Mouse (Mus musculus) urinary bladder, adult 18-20 months (tissue): ENCODE results near the gene Lst1.

ENCODE experiments used
- DNase-seq, 2 experiments: peaks; one replicate each; pipeline ENCODE4 v3.0.0; 2022; ENCODE audit warnings: low spot score in 2 of 2, mixed read lengths in 2 of 2

The Lst1 gene

GRCm38 (mm10) chr17:35209785-35210535, 21.7 kb upstream of the Lst1 start:
- no peak for DNase-seq

- no peak for DNase-seq
Measured at GRCm38 (mm10) chr17:35205380-35205769, 17.1 kb upstream of the Lst1 start.

GRCm38 (mm10) chr17:35204494-35205379, 16.5 kb upstream of the Lst1 start, which contains the start of gene Lta:
TSS of gene Lta (minus strand) at chr17:35205351.
- DNase-seq, result no peak

- DNase-seq, result no peak
Measured at GRCm38 (mm10) chr17:35202442-35202841, 14.2 kb upstream of the Lst1 start.

GRCm38 (mm10) chr17:35201787-35202186, 13.5 kb upstream of the Lst1 start, which contains the start of gene Tnf:
TSS of gene Tnf (minus strand) at chr17:35202007.
- no peak for DNase-seq

- no peak for DNase-seq
Measured at GRCm38 (mm10) chr17:35201128-35201527, 12.9 kb upstream of the Lst1 start.

- no peak for DNase-seq
Measured at GRCm38 (mm10) chr17:35200398-35200797, 12.2 kb upstream of the Lst1 start.

- no peak for DNase-seq
Measured at GRCm38 (mm10) chr17:35198946-35199345, 10.7 kb upstream of the Lst1 start.

- no peak for DNase-seq
Measured at GRCm38 (mm10) chr17:35198029-35198428, 9.8 kb upstream of the Lst1 start.

GRCm38 (mm10) chr17:35197126-35197525, 8.9 kb upstream of the Lst1 start:
- DNase-seq, result no peak

GRCm38 (mm10) chr17:35196321-35196641, 8.0 kb upstream of the Lst1 start:
- DNase-seq, result no peak

GRCm38 (mm10) chr17:35195631-35196320, 7.5 kb upstream of the Lst1 start:
- peak; percentile 63 to 76 for DNase-seq

GRCm38 (mm10) chr17:35194844-35195630, 6.8 kb upstream of the Lst1 start:
- DNase-seq, result no peak

GRCm38 (mm10) chr17:35193881-35194843, 5.9 kb upstream of the Lst1 start, which contains the start of gene Ltb:
TSS of gene Ltb (plus strand) at chr17:35194439.
- no peak for DNase-seq

- no peak for DNase-seq
Measured at GRCm38 (mm10) chr17:35192924-35193323, 4.7 kb upstream of the Lst1 start.

GRCm38 (mm10) chr17:35191723-35192122, 3.5 kb upstream of the Lst1 start:
- DNase-seq, result no peak

- DNase-seq, result no peak
Measured at GRCm38 (mm10) chr17:35190096-35190495, 1.9 kb upstream of the Lst1 start.

GRCm38 (mm10) chr17:35189186-35189585, 947 bp upstream of the Lst1 start:
- DNase-seq, result no peak

GRCm38 (mm10) chr17:35187345-35187744, 894 bp downstream of the Lst1 start:
- no peak for DNase-seq

GRCm38 (mm10) chr17:35186681-35187080, 1.6 kb downstream of the Lst1 start:
- no peak for DNase-seq
